Mouse (Mus musculus) heart, adult 2 months (tissue): ENCODE measurements around the gene Tax1bp1. TPM values are rescaled to one million over a fixed set of nuclear protein-coding genes. Genes with fewer than 3 reads are reported as not detected.

Experiments used
- DNase-seq, 2 experiments: peaks; one replicate each; pipeline ENCODE4 v3.0.0; 2021
- H3K27ac ChIP-seq: fragments of 200-600 bp; 2 replicates; pipeline ENCODE4 v1.8.1; 2022
- H3K27me3 ChIP-seq: fragments of 200-500 bp; 2 replicates; pipeline ENCODE4 v1.6.1; 2012; ENCODE audit warnings: mild to moderate bottlenecking, low read length, inconsistent platforms, mixed read lengths; ENCODE audit not compliant: control insufficient read depth, insufficient read depth
- H3K36me3 ChIP-seq: fragments of 200-500 bp; 2 replicates; pipeline ENCODE4 v1.6.1; 2012; ENCODE audit warnings: low read length, inconsistent platforms; ENCODE audit not compliant: control insufficient read depth, insufficient read depth
- H3K4me1 ChIP-seq: fragments of 200-500 bp; 2 replicates; pipeline ENCODE4 v1.6.1; 2011; ENCODE audit warnings: low read length; ENCODE audit not compliant: control insufficient read depth, insufficient read depth
- H3K4me3 ChIP-seq: fragments of 200-600 bp; 2 replicates; pipeline ENCODE4 v1.8.1; 2022
- H3K79me2 ChIP-seq: fragments of 200-500 bp; replicated peaks from 2 replicates; pipeline ENCODE4 v1.6.1; 2012; ENCODE audit warnings: mild to moderate bottlenecking, inconsistent platforms, low read length, moderate library complexity, mixed read lengths; ENCODE audit not compliant: control insufficient read depth, insufficient read depth
- H3K9ac ChIP-seq: fragments of 200-500 bp; 2 replicates; pipeline ENCODE4 v1.6.1; 2012; ENCODE audit warnings: low read depth, mild to moderate bottlenecking, control low read depth, inconsistent platforms, low read length, mixed read lengths
- CTCF ChIP-seq: fragments of 200-600 bp; IDR thresholded peaks from 2 replicates; pipeline ENCODE4 v1.8.1; 2022; ENCODE audit warnings: antibody characterized with exemption, mild to moderate bottlenecking, moderate library complexity
- EP300 ChIP-seq: fragments of 200-500 bp; IDR thresholded peaks from 2 replicates; pipeline ENCODE4 v1.6.1; 2011; ENCODE audit warnings: low read depth, low read length, control low read depth; ENCODE audit not compliant: insufficient read depth
- POLR2A ChIP-seq: fragments of 200-500 bp; IDR thresholded peaks from 2 replicates; pipeline ENCODE4 v1.6.1; 2011; ENCODE audit warnings: mild to moderate bottlenecking, low read depth, low read length, control low read depth; ENCODE audit not compliant: insufficient read depth
- WGBS: fragments of 180-500 bp; shearing (Covaris S2); methylation state at CpG from one replicate; pipeline ENCODE4 v1.1.7; 2018; 5-methylcytosine and 5-hydroxymethylcytosine counted together
- intact Hi-C: fragments of 180-260 bp; cut with DNase I; formaldehyde crosslinking; loops from one replicate; pipeline ENCODE4 v1.15.1; 2025
- polyA plus RNA-seq: library from polyadenylated mRNA; depleted of rRNA; stranded (reverse); fragments of >200 nt; gene quantifications from 2 replicates; pipeline ENCODE4 v1.2.3, GENCODE M21; 2012
- total RNA-seq, 2 experiments: library from RNA; stranded (reverse); gene quantifications; 2 replicates each; pipeline ENCODE4 v1.2.3; 2021

Tax1bp1 gene
- total and polyA plus RNA-seq, 3 experiments = 26.1 to 124 (median 110) TPM

DNA sequence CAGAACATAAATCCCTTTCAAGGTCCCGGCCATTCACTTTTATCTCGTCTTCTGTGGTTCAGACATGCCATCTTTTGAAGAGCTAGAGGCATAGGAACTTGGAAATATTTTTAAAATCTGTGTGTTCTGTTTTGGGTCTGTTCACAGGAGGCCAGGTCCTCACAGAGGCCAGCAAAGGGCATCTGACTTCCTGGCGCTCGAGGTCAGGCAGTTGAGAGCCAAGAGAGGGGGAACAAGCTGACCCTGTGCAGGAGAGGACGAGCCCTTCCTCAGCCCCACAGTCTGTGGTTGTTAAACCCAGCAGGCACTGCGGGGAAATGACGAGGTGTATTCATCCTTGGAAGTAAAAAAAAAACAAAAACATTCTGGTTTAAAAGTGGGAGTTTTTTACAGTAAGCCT lies 51.7 kb downstream of the Tax1bp1 start:
- intact Hi-C loops = loop anchor here (10.0 kb wide), 1 partner anchor 150 kb away; no protein-coding TSS in a partner anchor
- Histone ChIP-seq H3K36me3 (peaks cover 2% of the 10 kb centered on the region), H3K4me1 (no peaks in the 10 kb centered on the region), H3K4me3 (no peak overlapping the region), H3K79me2 (no peaks in the 10 kb centered on the region), H3K9ac (no peak overlapping the region), H3K27ac (no peak overlapping the region), H3K27me3 (no peaks in the 10 kb centered on the region)
- TF ChIP-seq POLR2A (no peak), CTCF (no peak), EP300 (no peak)
- WGBS = 57% methylated on average over 7 of the region's 7 CpGs
- no peak for DNase-seq

DNA sequence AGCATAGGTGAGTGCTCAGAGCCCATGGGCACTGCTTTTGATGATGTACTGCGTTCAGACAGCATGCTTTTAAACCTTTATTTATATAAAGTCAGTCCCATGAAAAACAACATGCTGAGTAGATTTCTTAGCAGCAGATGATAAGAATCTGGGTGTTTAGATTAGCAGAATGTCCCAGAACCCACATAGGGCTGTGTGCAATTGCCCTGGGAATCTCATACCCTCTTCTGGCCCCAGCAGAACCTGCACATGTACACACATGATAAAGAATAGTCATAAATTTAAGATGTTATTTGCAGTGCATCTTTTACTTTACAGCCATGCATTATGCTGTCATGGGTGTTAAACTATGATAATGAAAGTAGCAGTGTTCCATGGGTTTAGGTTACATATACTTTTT lies 57.3 kb downstream of the Tax1bp1 start:
- Histone ChIP-seq H3K27ac (no peak overlapping the region), H3K4me1 (no peaks in the 10 kb centered on the region), H3K9ac (no peak overlapping the region), H3K27me3 (no peaks in the 10 kb centered on the region), H3K79me2 (no peaks in the 10 kb centered on the region), H3K36me3 (peaks cover 2% of the 10 kb centered on the region; the same call in 1 of the 2 replicates), H3K4me3 (no peak overlapping the region)
- WGBS = 81% methylated on average over 1 of the region's 1 CpGs
- intact Hi-C loops = no loop called here
- TF ChIP-seq CTCF (no peak), EP300 (no peak), POLR2A (no peak)
- DNase-seq = no peak

DNA sequence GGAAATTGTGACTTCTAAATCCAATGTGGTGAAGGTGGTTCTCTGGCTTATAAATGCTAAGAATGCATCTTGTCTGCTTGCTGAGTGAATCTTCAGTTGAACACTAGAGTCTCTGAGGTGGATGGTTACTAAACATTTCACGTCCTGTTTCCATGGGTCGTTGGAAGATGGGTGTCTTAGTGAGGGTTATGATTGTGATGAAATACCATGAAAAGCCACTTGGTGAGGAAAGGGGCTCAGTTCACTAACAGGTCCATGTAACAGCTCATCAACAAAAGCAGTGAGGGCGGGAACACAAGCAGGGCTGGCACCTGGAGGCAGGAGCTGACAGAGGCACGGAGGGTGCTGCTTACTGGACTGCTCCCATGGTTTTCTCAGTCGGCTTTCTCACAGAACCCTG lies 59.6 kb downstream of the Tax1bp1 start:
- no peak overlapping the region for H3K27ac ChIP-seq
- no peak for DNase-seq
- H3K4me3 ChIP-seq = no peak overlapping the region
- 84% methylated on average over 5 of the region's 5 CpGs for WGBS
- no peak for TF ChIP-seq EP300
- no peak for TF ChIP-seq CTCF
- TF ChIP-seq POLR2A = no peak
- H3K36me3 ChIP-seq = peaks cover 2% of the 10 kb centered on the region; the same call in 1 of the 2 replicates
- H3K79me2 ChIP-seq = no peaks in the 10 kb centered on the region
- no peaks in the 10 kb centered on the region for H3K27me3 ChIP-seq
- intact Hi-C loops = no loop called here
- H3K9ac ChIP-seq = no peak overlapping the region
- no peaks in the 10 kb centered on the region for H3K4me1 ChIP-seq

DNA sequence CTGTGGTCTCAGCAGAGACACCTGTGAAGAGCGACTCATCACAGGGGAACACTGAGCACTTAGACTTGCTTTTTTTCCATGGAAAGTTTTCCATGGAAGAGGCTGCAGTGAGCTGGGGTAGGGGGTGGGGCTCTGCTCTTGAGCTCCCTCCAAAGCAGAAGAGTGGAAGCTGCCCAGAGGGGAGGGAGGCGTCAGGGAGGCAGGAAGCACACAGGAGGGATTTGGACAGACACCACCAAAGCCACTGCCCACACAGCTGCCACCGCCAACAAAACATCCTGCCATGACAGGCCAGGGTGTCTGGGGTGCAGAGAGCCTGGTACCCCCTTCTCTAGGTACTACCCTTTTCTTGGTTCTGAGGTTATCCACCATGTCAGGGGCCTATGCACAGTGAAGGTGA lies 61.8 kb downstream of the Tax1bp1 start:
- Histone ChIP-seq H3K27ac (no peak overlapping the region), H3K36me3 (no peaks in the 10 kb centered on the region), H3K27me3 (no peaks in the 10 kb centered on the region), H3K79me2 (no peaks in the 10 kb centered on the region), H3K4me3 (no peak overlapping the region), H3K4me1 (no peaks in the 10 kb centered on the region), H3K9ac (no peak overlapping the region)
- DNase-seq = no peak
- intact Hi-C loops = no loop called here
- TF ChIP-seq CTCF = no peak
- TF ChIP-seq EP300 = no peak
- TF ChIP-seq POLR2A = no peak
- 62% methylated on average over 3 of the region's 3 CpGs for WGBS

DNA sequence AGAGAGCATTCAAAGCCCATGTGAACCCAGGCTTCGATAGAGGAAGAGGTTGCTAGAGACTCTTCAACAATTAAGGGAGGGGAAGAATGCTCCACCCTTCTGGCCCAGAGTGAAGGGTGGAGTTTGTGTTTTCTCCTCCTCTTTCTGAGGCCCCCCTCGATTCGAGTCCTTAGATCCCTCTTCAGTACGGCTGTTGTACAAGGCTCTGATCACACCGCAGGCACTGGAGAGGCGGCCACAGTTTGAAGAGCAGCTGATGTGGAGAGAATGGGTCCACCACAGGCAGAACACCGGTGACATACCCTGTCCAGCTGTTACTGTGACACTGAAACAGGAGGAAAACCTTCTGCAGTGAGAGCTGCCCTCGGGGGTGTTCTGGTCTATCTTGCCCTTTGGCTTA lies 62.4 kb downstream of the Tax1bp1 start:
- H3K79me2 ChIP-seq = no peaks in the 10 kb centered on the region
- no peak overlapping the region for H3K9ac ChIP-seq
- DNase-seq = no peak
- H3K27me3 ChIP-seq = no peaks in the 10 kb centered on the region
- TF ChIP-seq POLR2A (no peak), CTCF (no peak), EP300 (no peak)
- H3K4me3 ChIP-seq = no peak overlapping the region
- intact Hi-C loops = no loop called here
- no peaks in the 10 kb centered on the region for H3K4me1 ChIP-seq
- 85% methylated on average over 8 of the region's 8 CpGs for WGBS
- no peak overlapping the region for H3K27ac ChIP-seq
- no peaks in the 10 kb centered on the region for H3K36me3 ChIP-seq

DNA sequence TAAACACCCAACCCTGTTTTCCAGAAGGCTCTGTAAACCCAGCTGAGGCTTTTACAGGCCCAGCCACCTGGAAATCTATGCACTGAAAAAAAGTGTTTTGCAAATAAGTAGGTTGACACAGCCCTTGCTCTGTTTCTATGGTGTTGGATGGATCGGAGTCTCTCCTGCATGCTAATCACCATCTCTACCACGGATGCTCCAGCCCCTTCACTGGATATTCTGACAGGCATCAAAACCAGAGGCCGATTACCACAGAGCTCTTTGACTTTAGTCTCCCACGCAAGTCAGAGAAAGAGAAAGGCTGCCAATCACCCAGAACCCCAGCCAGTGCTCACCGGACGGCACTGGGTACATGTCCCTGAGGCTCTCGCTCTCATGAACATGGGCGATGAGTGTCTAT lies 63.5 kb downstream of the Tax1bp1 start:
- H3K4me3 ChIP-seq = no peak overlapping the region
- 95% methylated on average over 8 of the region's 8 CpGs for WGBS
- no peak for TF ChIP-seq EP300
- no peak for TF ChIP-seq POLR2A
- TF ChIP-seq CTCF = no peak
- H3K4me1 ChIP-seq = no peaks in the 10 kb centered on the region
- no peaks in the 10 kb centered on the region for H3K36me3 ChIP-seq
- no peaks in the 10 kb centered on the region for H3K79me2 ChIP-seq
- intact Hi-C loops = no loop called here
- no peak overlapping the region for H3K27ac ChIP-seq
- no peaks in the 10 kb centered on the region for H3K27me3 ChIP-seq
- no peak overlapping the region for H3K9ac ChIP-seq
- DNase-seq = no peak

DNA sequence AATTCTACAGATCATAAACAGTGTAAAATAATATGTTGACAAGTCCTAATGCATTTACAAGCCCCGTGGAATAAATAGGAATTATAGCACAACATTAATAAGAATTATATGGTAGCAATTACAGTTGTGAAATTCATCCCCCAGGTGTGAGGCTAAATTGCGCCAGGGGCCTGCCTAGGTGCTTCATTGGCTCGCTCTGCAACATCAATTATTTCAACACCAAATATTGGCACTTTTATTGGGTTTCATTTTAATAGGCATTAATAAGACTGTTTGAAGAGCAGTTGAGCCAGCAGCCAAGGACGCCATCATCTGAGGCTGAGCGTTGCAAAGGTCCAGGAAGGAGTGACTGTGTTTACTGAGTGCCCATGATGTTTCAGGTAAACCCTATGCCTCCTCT lies 65.0 kb downstream of the Tax1bp1 start:
- intact Hi-C loops = no loop called here
- DNase-seq = no peak
- Histone ChIP-seq H3K79me2 (no peaks in the 10 kb centered on the region), H3K36me3 (no peaks in the 10 kb centered on the region), H3K9ac (no peak overlapping the region), H3K4me3 (no peak overlapping the region), H3K4me1 (no peaks in the 10 kb centered on the region), H3K27ac (no peak overlapping the region), H3K27me3 (no peaks in the 10 kb centered on the region)
- TF ChIP-seq CTCF = no peak
- TF ChIP-seq POLR2A = no peak
- no peak for TF ChIP-seq EP300
- WGBS = 95% methylated on average over 5 of the region's 5 CpGs
